Mouse (Mus musculus): ENCODE measurements around the gene Fbxo21. TPM values are rescaled to one million over a fixed set of nuclear protein-coding genes. Genes with fewer than 3 reads are reported as not detected.

Gene Fbxo21
- polyA plus RNA-seq, 1 experiment from 2014 or later, result 93.4 TPM

DNA sequence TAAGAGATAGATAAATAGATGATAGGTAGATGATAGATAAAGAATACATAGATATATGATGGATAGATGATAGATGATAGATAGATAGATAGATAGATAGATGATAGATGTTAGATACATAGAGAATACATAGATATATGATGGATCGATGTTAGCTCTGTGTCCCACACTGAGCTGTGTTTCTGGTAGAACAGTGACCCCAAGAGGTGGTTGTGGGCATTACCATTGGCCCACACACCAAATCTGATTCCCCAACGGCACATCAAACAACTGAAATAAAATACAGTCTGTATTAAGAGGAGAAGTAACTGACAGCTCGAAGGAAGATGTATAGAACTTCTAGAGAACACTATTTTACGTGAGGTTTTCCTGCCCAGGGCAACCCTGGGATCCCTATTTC, 29.9 kb upstream of the Fbxo21 start:
- ATAC-seq (ENCODE audit: low FRiP score) (no peak), DNase-seq (ENCODE audit: low spot score, missing footprints) (no peak)
- Histone ChIP-seq H3K4me2 (no peak overlapping the region), H3K9ac (ENCODE audit: low read length) (no peak overlapping the region), H3K27ac (ENCODE audit: low read depth, low read length) (no peak overlapping the region), H3K4me3 (ENCODE audit: low read depth, low read length) (no peak overlapping the region), H3K4me1 (ENCODE audit: control insufficient read depth, insufficient read depth, low read length) (no peaks in the 10 kb centered on the region), H3K27me3 (ENCODE audit: control insufficient read depth, insufficient read depth, low read length) (no peaks in the 10 kb centered on the region), H3K9me3 (ENCODE audit: control insufficient read depth, low read length) (no peaks in the 10 kb centered on the region), H3K36me3 (ENCODE audit: control insufficient read depth, insufficient read depth, low read length) (no peaks in the 10 kb centered on the region)
- 38% methylated on average over 4 of the region's 4 CpGs for WGBS

DNA sequence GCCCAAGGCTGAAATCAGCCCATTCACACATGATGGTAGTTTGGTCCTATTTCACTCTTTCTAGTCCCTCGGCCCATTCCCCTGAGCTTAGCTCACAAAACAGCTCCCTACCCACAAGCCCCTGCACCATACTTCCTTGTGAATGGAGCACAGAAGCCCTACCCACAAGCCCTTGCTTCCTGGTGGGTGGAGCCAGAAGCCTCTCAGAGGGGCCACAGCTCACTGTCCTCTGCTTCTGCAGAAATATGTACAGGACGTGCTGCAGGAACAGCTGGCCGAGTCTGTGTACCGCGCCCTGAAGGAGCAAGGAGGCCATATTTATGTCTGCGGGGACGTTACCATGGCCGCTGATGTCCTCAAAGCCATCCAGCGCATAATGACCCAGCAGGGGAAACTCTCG, 27.1 kb upstream of the Fbxo21 start:
- Histone ChIP-seq H3K36me3 (ENCODE audit: control insufficient read depth, insufficient read depth, low read length) (no peaks in the 10 kb centered on the region), H3K27me3 (ENCODE audit: control insufficient read depth, insufficient read depth, low read length) (no peaks in the 10 kb centered on the region), H3K9ac (ENCODE audit: low read length) (no peak overlapping the region), H3K27ac (ENCODE audit: low read depth, low read length) (no peak overlapping the region), H3K9me3 (ENCODE audit: control insufficient read depth, low read length) (no peaks in the 10 kb centered on the region), H3K4me2 (no peak overlapping the region), H3K4me3 (ENCODE audit: low read depth, low read length) (no peak overlapping the region), H3K4me1 (ENCODE audit: control insufficient read depth, insufficient read depth, low read length) (no peaks in the 10 kb centered on the region)
- WGBS, result 84% methylated on average over 10 of the region's 10 CpGs
- no peak for DNase-seq (ENCODE audit: low spot score, missing footprints)
- no peak for ATAC-seq (ENCODE audit: low FRiP score)

DNA sequence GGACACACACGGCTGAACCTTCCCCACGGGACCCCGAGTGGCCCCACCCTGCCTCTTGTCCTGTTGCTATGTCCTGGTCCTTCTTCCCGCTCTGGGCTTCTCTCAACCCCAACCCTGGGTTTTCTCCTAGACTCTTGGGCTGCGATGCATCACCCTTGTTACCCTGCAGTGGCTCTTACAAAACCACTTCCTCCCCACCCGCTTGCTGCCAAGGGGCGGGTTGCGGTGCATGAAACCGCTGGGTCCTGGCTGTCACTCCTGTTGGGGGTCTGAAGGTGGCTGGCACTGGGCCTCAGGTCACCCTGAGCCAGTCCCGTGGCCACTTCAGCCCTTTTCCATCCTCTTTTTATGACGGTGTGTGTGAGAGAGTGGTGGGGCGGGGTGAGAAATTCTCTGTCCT, 22.6 kb upstream of the Fbxo21 start:
- Histone ChIP-seq H3K9me3 (ENCODE audit: control insufficient read depth, low read length) (no peaks in the 10 kb centered on the region), H3K27ac (ENCODE audit: low read depth, low read length) (no peak overlapping the region)
- WGBS, result 92% methylated on average over 12 of the region's 12 CpGs

DNA sequence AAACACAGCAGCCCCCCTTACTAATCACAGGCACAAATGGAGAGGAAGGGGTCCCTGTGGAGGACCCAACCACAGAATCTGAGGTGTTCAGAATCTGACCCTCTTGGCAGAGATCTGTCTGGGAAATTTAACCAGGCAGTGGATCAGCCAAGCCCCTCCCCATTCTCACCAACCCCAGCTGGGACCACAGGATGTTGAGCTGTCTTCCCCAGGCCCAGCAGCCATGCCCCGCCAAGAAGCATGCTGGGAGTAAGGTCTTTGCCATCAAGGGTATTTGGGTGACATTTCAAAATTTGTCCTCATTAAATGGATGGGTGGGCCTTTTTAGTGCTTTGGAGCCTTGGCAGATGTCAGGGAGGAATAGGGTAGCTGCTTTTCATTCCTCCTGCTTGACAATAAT, 22.1 kb upstream of the Fbxo21 start:
- DNase-seq (ENCODE audit: low spot score, missing footprints) (no peak), ATAC-seq (ENCODE audit: low FRiP score) (no peak)
- no peak overlapping the region for H3K27ac ChIP-seq (ENCODE audit: low read depth, low read length)
- no peaks in the 10 kb centered on the region for H3K36me3 ChIP-seq (ENCODE audit: control insufficient read depth, insufficient read depth, low read length)
- no peak overlapping the region for H3K9ac ChIP-seq (ENCODE audit: low read length)
- H3K4me2 ChIP-seq, result no peak overlapping the region
- no peaks in the 10 kb centered on the region for H3K27me3 ChIP-seq (ENCODE audit: control insufficient read depth, insufficient read depth, low read length)
- 67% methylated on average over 1 of the region's 1 CpGs for WGBS
- H3K4me1 ChIP-seq (ENCODE audit: control insufficient read depth, insufficient read depth, low read length), result no peaks in the 10 kb centered on the region
- H3K9me3 ChIP-seq (ENCODE audit: control insufficient read depth, low read length), result no peaks in the 10 kb centered on the region
- no peak overlapping the region for H3K4me3 ChIP-seq (ENCODE audit: low read depth, low read length)

More for the DNA sequence above, 22.6 kb upstream of the Fbxo21 start:
- Histone ChIP-seq H3K27me3 (ENCODE audit: control insufficient read depth, insufficient read depth, low read length) (no peaks in the 10 kb centered on the region), H3K4me3 (ENCODE audit: low read depth, low read length) (no peak overlapping the region), H3K4me1 (ENCODE audit: control insufficient read depth, insufficient read depth, low read length) (no peaks in the 10 kb centered on the region), H3K4me2 (no peak overlapping the region), H3K36me3 (ENCODE audit: control insufficient read depth, insufficient read depth, low read length) (no peaks in the 10 kb centered on the region), H3K9ac (ENCODE audit: low read length) (no peak overlapping the region)
- no peak for ATAC-seq (ENCODE audit: low FRiP score)
- no peak for DNase-seq (ENCODE audit: low spot score, missing footprints)

DNA sequence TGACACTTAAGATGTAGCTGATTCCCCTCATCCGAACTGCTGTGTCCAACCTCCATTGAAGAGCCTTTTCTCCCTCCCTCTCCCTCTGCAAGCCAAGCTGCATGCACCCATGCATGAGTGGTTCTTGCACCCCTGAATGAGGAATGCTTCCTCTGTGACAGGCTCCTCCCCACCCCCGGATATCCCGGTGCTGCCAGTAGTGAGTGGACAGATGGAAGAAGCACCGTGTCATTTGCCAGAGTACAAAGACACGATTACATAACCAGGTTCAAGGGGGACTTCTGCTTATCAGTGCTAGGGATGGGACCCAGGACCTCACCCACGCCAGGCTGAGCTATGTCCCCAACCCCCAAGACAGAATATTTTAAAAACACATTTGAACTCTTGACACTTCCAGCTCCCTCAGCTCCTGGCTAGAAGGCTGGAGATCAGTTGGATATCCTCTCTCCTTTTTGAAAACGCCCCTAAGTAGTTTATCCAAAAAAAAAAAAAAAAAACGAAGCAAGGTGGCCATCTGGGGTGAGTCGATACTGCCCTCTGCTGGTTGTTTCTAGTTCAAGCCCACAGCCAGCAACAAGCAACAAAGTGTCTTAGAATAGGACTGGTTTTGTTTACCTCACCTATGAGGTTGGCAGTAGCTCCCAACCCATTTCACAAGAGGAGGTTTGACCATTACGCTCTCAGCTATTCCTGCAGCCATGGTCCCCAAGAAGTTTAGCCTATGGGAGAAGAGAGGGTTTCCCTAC, 20.7 kb upstream of the Fbxo21 start:
- Histone ChIP-seq H3K4me1 (ENCODE audit: control insufficient read depth, insufficient read depth, low read length) (no peaks in the 10 kb centered on the region), H3K4me3 (ENCODE audit: low read depth, low read length) (no peak overlapping the region), H3K27ac (ENCODE audit: low read depth, low read length) (no peak overlapping the region), H3K36me3 (ENCODE audit: control insufficient read depth, insufficient read depth, low read length) (no peaks in the 10 kb centered on the region), H3K4me2 (no peak overlapping the region), H3K9me3 (ENCODE audit: control insufficient read depth, low read length) (no peaks in the 10 kb centered on the region), H3K27me3 (ENCODE audit: control insufficient read depth, insufficient read depth, low read length) (no peaks in the 10 kb centered on the region), H3K9ac (ENCODE audit: low read length) (no peak overlapping the region)
- no peak for DNase-seq (ENCODE audit: low spot score, missing footprints)
- 38% methylated on average over 10 of the region's 10 CpGs for WGBS
- no peak for ATAC-seq (ENCODE audit: low FRiP score)

DNA sequence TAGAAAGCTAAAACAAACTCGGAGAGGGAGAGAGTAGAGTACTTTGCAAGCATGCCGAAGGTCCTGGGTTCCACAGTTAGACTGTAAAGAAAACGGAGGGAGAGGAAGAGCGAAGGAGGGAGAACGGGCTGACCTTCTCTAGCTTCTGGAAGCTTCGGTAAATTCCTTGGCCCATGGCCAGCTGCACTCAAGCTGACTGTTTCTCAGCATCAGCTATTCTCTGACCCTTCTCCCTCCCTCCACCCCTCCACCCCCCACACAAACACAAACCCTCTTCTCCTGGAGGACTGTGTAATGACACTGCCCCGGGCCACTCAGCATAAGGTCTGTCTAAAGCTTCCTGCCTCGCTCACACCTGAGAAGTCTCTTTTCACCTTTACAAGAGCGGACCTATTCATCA, 11.8 kb upstream of the Fbxo21 start:
- Histone ChIP-seq H3K36me3 (ENCODE audit: control insufficient read depth, insufficient read depth, low read length) (no peaks in the 10 kb centered on the region), H3K4me3 (ENCODE audit: low read depth, low read length) (no peak overlapping the region), H3K4me1 (ENCODE audit: control insufficient read depth, insufficient read depth, low read length) (no peaks in the 10 kb centered on the region), H3K27ac (ENCODE audit: low read depth, low read length) (no peak overlapping the region), H3K9ac (ENCODE audit: low read length) (no peak overlapping the region), H3K27me3 (ENCODE audit: control insufficient read depth, insufficient read depth, low read length) (no peaks in the 10 kb centered on the region), H3K4me2 (no peak overlapping the region), H3K9me3 (ENCODE audit: control insufficient read depth, low read length) (no peaks in the 10 kb centered on the region)
- ATAC-seq (ENCODE audit: low FRiP score) (no peak), DNase-seq (ENCODE audit: low spot score, missing footprints) (no peak)
- WGBS, result 65% methylated on average over 9 of the region's 9 CpGs

DNA sequence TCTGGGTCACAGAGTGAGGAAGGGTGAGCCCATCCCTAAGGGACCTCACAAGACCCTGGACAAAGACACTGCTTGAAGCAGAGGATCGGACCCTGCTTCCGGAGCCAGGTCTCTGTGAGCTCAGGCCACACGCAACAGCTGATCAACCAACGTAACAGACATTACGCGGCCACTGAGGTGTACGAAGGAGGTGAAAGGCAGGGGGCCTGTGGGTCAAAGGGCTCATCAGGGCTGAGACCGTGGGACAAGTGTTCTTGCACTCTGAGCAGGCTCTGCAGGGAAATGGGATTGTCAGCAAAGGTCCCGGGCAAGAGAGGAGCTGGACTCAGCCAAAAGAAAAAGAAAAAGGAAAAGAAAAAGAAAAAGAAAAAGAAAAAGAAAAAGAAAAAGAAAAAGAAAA, 9.6 kb upstream of the Fbxo21 start:
- Histone ChIP-seq H3K9ac (ENCODE audit: low read length) (no peak overlapping the region), H3K4me3 (ENCODE audit: low read depth, low read length) (no peak overlapping the region), H3K27ac (ENCODE audit: low read depth, low read length) (no peak overlapping the region), H3K4me2 (no peak overlapping the region), H3K36me3 (ENCODE audit: control insufficient read depth, insufficient read depth, low read length) (no peaks in the 10 kb centered on the region), H3K4me1 (ENCODE audit: control insufficient read depth, insufficient read depth, low read length) (no peaks in the 10 kb centered on the region), H3K9me3 (ENCODE audit: control insufficient read depth, low read length) (no peaks in the 10 kb centered on the region), H3K27me3 (ENCODE audit: control insufficient read depth, insufficient read depth, low read length) (no peaks in the 10 kb centered on the region)
- WGBS, result 65% methylated on average over 9 of the region's 9 CpGs
- ATAC-seq (ENCODE audit: low FRiP score) (no peak), DNase-seq (ENCODE audit: low spot score, missing footprints) (no peak)

DNA sequence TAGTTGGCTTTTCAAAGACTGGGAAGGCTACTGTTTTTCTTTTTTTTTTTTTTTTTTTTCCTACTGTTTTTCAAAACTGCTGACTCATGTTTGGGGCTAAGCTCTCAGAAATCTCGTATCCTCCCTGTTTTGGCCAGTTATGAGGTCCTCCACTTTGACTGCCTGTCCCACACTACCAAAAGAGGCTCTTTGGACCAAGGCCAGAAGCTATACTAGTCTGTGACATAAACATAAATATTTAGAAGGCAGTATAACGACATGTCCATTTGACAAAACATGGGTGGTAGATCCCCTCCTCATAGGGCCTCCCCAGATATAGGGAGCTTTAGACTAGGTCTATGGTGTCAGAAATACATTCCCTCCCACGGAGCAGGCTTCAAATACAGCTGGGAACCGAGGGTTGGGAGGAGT, 8.9 kb upstream of the Fbxo21 start:
- H3K9me3 ChIP-seq (ENCODE audit: control insufficient read depth, low read length), result no peaks in the 10 kb centered on the region
- H3K4me1 ChIP-seq (ENCODE audit: control insufficient read depth, insufficient read depth, low read length), result no peaks in the 10 kb centered on the region
- no peaks in the 10 kb centered on the region for H3K36me3 ChIP-seq (ENCODE audit: control insufficient read depth, insufficient read depth, low read length)
- no peak overlapping the region for H3K27ac ChIP-seq (ENCODE audit: low read depth, low read length)
- no peak overlapping the region for H3K9ac ChIP-seq (ENCODE audit: low read length)
- no peak for DNase-seq (ENCODE audit: low spot score, missing footprints)
- H3K4me3 ChIP-seq (ENCODE audit: low read depth, low read length), result no peak overlapping the region
- 75% methylated on average over 4 of the region's 4 CpGs for WGBS
- no peaks in the 10 kb centered on the region for H3K27me3 ChIP-seq (ENCODE audit: control insufficient read depth, insufficient read depth, low read length)
- ATAC-seq (ENCODE audit: low FRiP score), result no peak
- no peak overlapping the region for H3K4me2 ChIP-seq

DNA sequence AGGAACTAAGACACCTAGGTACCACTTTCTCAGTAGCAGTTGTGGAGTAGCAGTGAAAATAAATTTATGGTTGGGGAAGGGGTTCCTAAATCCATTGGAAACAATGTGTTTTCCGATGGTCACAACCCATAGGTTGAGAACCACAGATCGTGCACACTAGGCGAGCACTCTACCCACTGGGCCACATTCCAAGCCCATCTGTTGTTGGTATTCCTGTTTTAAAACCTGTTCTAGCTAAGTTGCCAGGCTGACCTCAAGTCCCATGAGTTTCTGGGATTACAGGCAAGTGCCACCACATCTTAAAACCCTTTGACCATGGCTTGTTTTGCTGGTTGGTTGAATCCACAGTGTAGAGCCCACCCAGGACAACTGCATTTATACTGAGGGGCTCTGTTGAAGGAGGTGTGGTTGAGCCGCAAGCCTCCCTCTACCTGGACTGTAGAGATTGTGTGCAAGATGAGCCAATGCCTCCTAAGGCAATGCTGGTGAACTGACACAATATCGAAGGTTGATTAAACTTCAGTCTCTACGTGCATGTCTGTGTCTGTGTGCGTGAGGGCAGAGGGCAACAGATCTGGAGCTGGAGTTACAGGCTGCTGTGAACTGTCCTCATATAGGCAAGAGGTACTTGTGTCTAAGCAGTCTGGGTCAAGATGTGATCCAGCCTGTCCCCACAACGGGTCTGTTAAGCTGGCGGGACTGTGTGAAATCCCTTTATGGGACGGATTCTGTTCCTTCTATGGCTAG, 6.7 kb upstream of the Fbxo21 start:
- H3K9ac ChIP-seq (ENCODE audit: low read length), result no peak overlapping the region
- no peak overlapping the region for H3K4me3 ChIP-seq (ENCODE audit: low read depth, low read length)
- H3K9me3 ChIP-seq (ENCODE audit: control insufficient read depth, low read length), result no peaks in the 10 kb centered on the region
- ATAC-seq (ENCODE audit: low FRiP score), result no peak
- H3K27ac ChIP-seq (ENCODE audit: low read depth, low read length), result no peak overlapping the region
- WGBS, result 92% methylated on average over 10 of the region's 10 CpGs
- H3K4me1 ChIP-seq (ENCODE audit: control insufficient read depth, insufficient read depth, low read length), result no peaks in the 10 kb centered on the region
- no peaks in the 10 kb centered on the region for H3K27me3 ChIP-seq (ENCODE audit: control insufficient read depth, insufficient read depth, low read length)
- H3K4me2 ChIP-seq, result no peak overlapping the region
- no peaks in the 10 kb centered on the region for H3K36me3 ChIP-seq (ENCODE audit: control insufficient read depth, insufficient read depth, low read length)
- DNase-seq (ENCODE audit: low spot score, missing footprints), result no peak

Data from midbrain, embryonic 11.5 days (tissue).